Mouse (Mus musculus) forebrain, embryonic 13.5 days (tissue): ENCODE results near the gene Ackr4. TPM values are rescaled to one million over a fixed set of nuclear protein-coding genes. Genes with fewer than 3 reads are reported as not detected.

ENCODE experiments used
- ATAC-seq: fragments of 200-750 bp; cut with Nextera tagmentation; 2 replicates; pipeline ENCODE4 v1.8.0; 2017
- H3K27ac ChIP-seq: fragments of 300-500 bp; sonication (generic); 2 replicates; pipeline ENCODE4 v1.5.1; 2015; ENCODE audit warnings: inconsistent platforms, mild to moderate bottlenecking, moderate library complexity
- H3K27me3 ChIP-seq: fragments of 300-500 bp; sonication (generic); 2 replicates; pipeline ENCODE4 v1.6.1; 2015; ENCODE audit warnings: mild to moderate bottlenecking, inconsistent platforms
- H3K36me3 ChIP-seq: fragments of 300-500 bp; sonication (generic); 2 replicates; pipeline ENCODE4 v1.6.1; 2015; ENCODE audit warnings: mild to moderate bottlenecking, inconsistent platforms; ENCODE audit not compliant: poor library complexity, severe bottlenecking
- H3K4me1 ChIP-seq: fragments of 300-500 bp; sonication (generic); 2 replicates; pipeline ENCODE4 v1.6.1; 2015; ENCODE audit warnings: inconsistent platforms
- H3K4me2 ChIP-seq: fragments of 300-500 bp; sonication (generic); 2 replicates; pipeline ENCODE4 v1.6.1; 2015; ENCODE audit warnings: inconsistent platforms, mild to moderate bottlenecking, moderate library complexity
- H3K4me3 ChIP-seq: fragments of 300-500 bp; sonication (generic); 2 replicates; pipeline ENCODE4 v1.5.1; 2015; ENCODE audit warnings: mild to moderate bottlenecking, inconsistent platforms
- H3K9ac ChIP-seq: fragments of 300-500 bp; sonication (generic); 2 replicates; pipeline ENCODE4 v1.6.1; 2015; ENCODE audit warnings: mild to moderate bottlenecking, inconsistent platforms
- H3K9me3 ChIP-seq: fragments of 300-500 bp; sonication (generic); replicated peaks from 2 replicates; pipeline ENCODE4 v1.6.1; 2016; ENCODE audit warnings: inconsistent platforms
- WGBS: fragments of 180-500 bp; shearing (Covaris S2); methylation state at CpG from one replicate; pipeline ENCODE4 v1.1.7; 2015; 5-methylcytosine and 5-hydroxymethylcytosine counted together
- polyA plus RNA-seq: library from polyadenylated mRNA; unstranded; fragments of >200 nt; fragmentation: Nextera tagmentation; extraction: Ambion mirVana; gene quantifications from 2 replicates; pipeline ENCODE4 v1.2.1, GENCODE M21; 2015

The Ackr4 gene
- polyA plus RNA-seq, 1 experiment from 2014 or later, result 0.36 TPM

- no peak for ATAC-seq
- no peaks in the 10 kb centered on the region for H3K9me3 ChIP-seq
- H3K27me3 ChIP-seq, result no peaks in the 10 kb centered on the region
- 80% methylated on average over 8 of the region's 8 CpGs for WGBS
- no peak overlapping the region for H3K9ac ChIP-seq
- no peaks in the 10 kb centered on the region for H3K4me1 ChIP-seq
- no peak overlapping the region for H3K4me3 ChIP-seq
- no peak overlapping the region for H3K4me2 ChIP-seq
- no peaks in the 10 kb centered on the region for H3K36me3 ChIP-seq
- no peak overlapping the region for H3K27ac ChIP-seq
Observed at GRCm38 (mm10) chr9:104070863-104071604, 55.7 kb downstream of the Ackr4 start.

- no peaks in the 10 kb centered on the region for H3K4me1 ChIP-seq
- no peaks in the 10 kb centered on the region for H3K9me3 ChIP-seq
- no peaks in the 10 kb centered on the region for H3K36me3 ChIP-seq
- no peak overlapping the region for H3K9ac ChIP-seq
- no peak overlapping the region for H3K27ac ChIP-seq
- H3K27me3 ChIP-seq, result no peaks in the 10 kb centered on the region
- no peak overlapping the region for H3K4me2 ChIP-seq
- no peak overlapping the region for H3K4me3 ChIP-seq
- WGBS, result 93% methylated on average over 4 of the region's 4 CpGs
- no peak for ATAC-seq
Observed at GRCm38 (mm10) chr9:104070241-104070640, 56.5 kb downstream of the Ackr4 start.

GRCm38 (mm10) chr9:104064571-104064970 lies 62.2 kb downstream of the Ackr4 start:
- Histone ChIP-seq H3K4me3 (no peak overlapping the region), H3K36me3 (peaks cover 16% of the 10 kb centered on the region), H3K27ac (no peak overlapping the region), H3K9me3 (no peaks in the 10 kb centered on the region), H3K9ac (no peak overlapping the region), H3K4me1 (peaks cover 21% of the 10 kb centered on the region), H3K4me2 (no peak overlapping the region), H3K27me3 (no peaks in the 10 kb centered on the region)
- ATAC-seq, result no peak
- WGBS, result 23% methylated on average over 1 of the region's 1 CpGs

- Histone ChIP-seq H3K27me3 (no peaks in the 10 kb centered on the region), H3K9me3 (no peaks in the 10 kb centered on the region), H3K27ac (peak within 1 kb of the TSS; percentile 57), H3K4me1 (peaks cover 21% of the 10 kb centered on the region), H3K4me2 (peak within 1 kb of the TSS; percentile 95), H3K4me3 (peak within 1 kb of the TSS; percentile 98), H3K36me3 (peaks cover 17% of the 10 kb centered on the region), H3K9ac (peak within 1 kb of the TSS; percentile 89)
- ATAC-seq, result peak; percentile 98
- WGBS, result 0% methylated on average over 25 of the region's 30 CpGs
Observed at GRCm38 (mm10) chr9:104063244-104063961, 63.3 kb downstream of the Ackr4 start, which contains the start of gene Acad11. TSS of gene Acad11 (plus strand) at chr9:104063377.

- Histone ChIP-seq H3K4me3 (peak within 1 kb of the TSS; percentile 98), H3K9ac (peak within 1 kb of the TSS; percentile 89), H3K9me3 (no peaks in the 10 kb centered on the region), H3K36me3 (peaks cover 25% of the 10 kb centered on the region), H3K4me2 (peak within 1 kb of the TSS; percentile 95), H3K4me1 (peaks cover 21% of the 10 kb centered on the region), H3K27me3 (no peaks in the 10 kb centered on the region), H3K27ac (peak within 1 kb of the TSS; percentile 57)
- WGBS, result 1% methylated on average over 59 of the region's 59 CpGs
- ATAC-seq, result peak; percentile 81
Observed at GRCm38 (mm10) chr9:104062430-104063243, 64.1 kb downstream of the Ackr4 start, which contains the start of gene Uba5. TSS of gene Uba5 (minus strand) at chr9:104063134.

- H3K27ac ChIP-seq, result no peak overlapping the region
- no peak for ATAC-seq
- no peaks in the 10 kb centered on the region for H3K4me1 ChIP-seq
- no peaks in the 10 kb centered on the region for H3K27me3 ChIP-seq
- peaks cover 95% of the 10 kb centered on the region for H3K36me3 ChIP-seq
- H3K9ac ChIP-seq, result no peak overlapping the region
- no peak overlapping the region for H3K4me3 ChIP-seq
- no peaks in the 10 kb centered on the region for H3K9me3 ChIP-seq
- 92% methylated on average over 6 of the region's 6 CpGs for WGBS
- H3K4me2 ChIP-seq, result no peak overlapping the region
Observed at GRCm38 (mm10) chr9:104051028-104051427, 75.7 kb downstream of the Ackr4 start.

- no peak overlapping the region for H3K4me3 ChIP-seq
- WGBS, result 89% methylated on average over 4 of the region's 4 CpGs
- H3K36me3 ChIP-seq, result peaks cover 38% of the 10 kb centered on the region
- no peaks in the 10 kb centered on the region for H3K4me1 ChIP-seq
- no peak for ATAC-seq
- H3K4me2 ChIP-seq, result no peak overlapping the region
- H3K9me3 ChIP-seq, result no peaks in the 10 kb centered on the region
- H3K27me3 ChIP-seq, result no peaks in the 10 kb centered on the region
- no peak overlapping the region for H3K9ac ChIP-seq
- H3K27ac ChIP-seq, result no peak overlapping the region
Observed at GRCm38 (mm10) chr9:104043676-104044075, 83.1 kb downstream of the Ackr4 start.

- no peaks in the 10 kb centered on the region for H3K27me3 ChIP-seq
- peaks cover 26% of the 10 kb centered on the region for H3K36me3 ChIP-seq
- no peaks in the 10 kb centered on the region for H3K4me1 ChIP-seq
- H3K4me2 ChIP-seq, result no peak within 1 kb of the TSS
- H3K4me3 ChIP-seq, result no peak within 1 kb of the TSS
- H3K27ac ChIP-seq, result no peak within 1 kb of the TSS
- no peak for ATAC-seq
- H3K9ac ChIP-seq, result no peak within 1 kb of the TSS
- H3K9me3 ChIP-seq, result no peaks in the 10 kb centered on the region
- 69% methylated on average over 2 of the region's 2 CpGs for WGBS
Observed at GRCm38 (mm10) chr9:104040362-104040761, 86.4 kb downstream of the Ackr4 start, which contains the start of gene Gm28305. TSS of gene Gm28305 (plus strand) at chr9:104040662.

- WGBS, result 93% methylated on average over 4 of the region's 4 CpGs
- no peak for ATAC-seq
- H3K9ac ChIP-seq, result no peak overlapping the region
- no peak overlapping the region for H3K4me3 ChIP-seq
- no peak overlapping the region for H3K4me2 ChIP-seq
- peaks cover 22% of the 10 kb centered on the region for H3K36me3 ChIP-seq
- no peaks in the 10 kb centered on the region for H3K9me3 ChIP-seq
- H3K27me3 ChIP-seq, result no peaks in the 10 kb centered on the region
- no peaks in the 10 kb centered on the region for H3K4me1 ChIP-seq
- no peak overlapping the region for H3K27ac ChIP-seq
Observed at GRCm38 (mm10) chr9:104039742-104040141, 87.0 kb downstream of the Ackr4 start.

GRCm38 (mm10) chr9:104039031-104039695 lies 87.6 kb downstream of the Ackr4 start:
- Histone ChIP-seq H3K9ac (no peak overlapping the region), H3K27ac (no peak overlapping the region), H3K9me3 (no peaks in the 10 kb centered on the region), H3K4me3 (no peak overlapping the region), H3K27me3 (no peaks in the 10 kb centered on the region), H3K4me1 (no peaks in the 10 kb centered on the region), H3K36me3 (peaks cover 20% of the 10 kb centered on the region), H3K4me2 (no peak overlapping the region)
- 93% methylated on average over 21 of the region's 21 CpGs for WGBS
- no peak for ATAC-seq

GRCm38 (mm10) chr9:104038266-104038665 lies 88.5 kb downstream of the Ackr4 start:
- 90% methylated on average over 13 of the region's 13 CpGs for WGBS
- H3K36me3 ChIP-seq, result peaks cover 18% of the 10 kb centered on the region
- H3K4me3 ChIP-seq, result no peak overlapping the region
- no peak overlapping the region for H3K9ac ChIP-seq
- H3K27ac ChIP-seq, result no peak overlapping the region
- no peak for ATAC-seq
- H3K27me3 ChIP-seq, result no peaks in the 10 kb centered on the region
- no peak overlapping the region for H3K4me2 ChIP-seq
- no peaks in the 10 kb centered on the region for H3K4me1 ChIP-seq
- H3K9me3 ChIP-seq, result no peaks in the 10 kb centered on the region
